28 mouse cellular contexts compared by ENCODE assay signal in the genomic region with DNA sequence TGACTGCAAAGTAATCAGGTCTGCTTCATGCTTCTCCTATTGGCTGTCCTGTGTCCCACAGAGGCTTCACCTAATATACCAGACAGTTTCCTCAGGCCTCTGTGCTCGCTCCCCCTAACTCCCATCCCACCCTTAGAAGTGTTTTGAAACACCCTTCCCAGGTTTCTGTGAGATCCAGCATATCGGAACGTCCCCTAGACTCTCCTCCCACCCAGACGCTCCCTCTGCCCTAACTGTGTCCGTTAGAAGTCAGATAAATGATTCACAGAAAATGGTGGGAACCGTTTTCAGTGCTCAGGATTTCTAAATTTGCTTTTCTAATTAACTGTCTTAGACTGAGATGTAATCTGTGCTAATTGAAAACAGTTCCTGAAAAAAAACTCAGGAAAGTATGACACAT.
"Had no signal": no experiment of that assay in that cellular context is flagged by ENCODE, and none has a peak within 500 bp of the region (broad histone marks: within the 10 kb centered on the region; RNA-seq: fewer than 3 reads in every experiment).

No protein-coding gene starts in this region.

- H3K36me3 ChIP-seq: embryonic facial prominence, embryonic 12.5 days; embryonic facial prominence, embryonic 15.5 days; forebrain, embryonic 12.5 days; forebrain, embryonic 15.5 days had no signal

- H3K4me3 ChIP-seq: embryonic facial prominence, embryonic 10.5 days; embryonic facial prominence, embryonic 12.5 days; embryonic facial prominence, embryonic 13.5 days; embryonic facial prominence, embryonic 15.5 days; erythroblast, embryonic 14.5 days; forebrain, embryonic 10.5 days; forebrain, embryonic 12.5 days; forebrain, embryonic 13.5 days; forebrain, embryonic 15.5 days; gastrocnemius, adult 2 months; heart, adult 2 months had no signal

- H3K9me3 ChIP-seq: embryonic facial prominence, embryonic 10.5 days; embryonic facial prominence, embryonic 12.5 days; embryonic facial prominence, embryonic 13.5 days; embryonic facial prominence, embryonic 15.5 days; forebrain, embryonic 10.5 days; forebrain, embryonic 12.5 days; forebrain, embryonic 13.5 days; forebrain, embryonic 15.5 days had no signal

- H3K4me1 ChIP-seq: embryonic facial prominence, embryonic 15.5 days had no signal

- H3K4me2 ChIP-seq: embryonic facial prominence, embryonic 12.5 days; embryonic facial prominence, embryonic 13.5 days; embryonic facial prominence, embryonic 15.5 days; forebrain, embryonic 12.5 days; forebrain, embryonic 13.5 days; forebrain, embryonic 15.5 days had no signal

- H3K27me3 ChIP-seq: embryonic facial prominence, embryonic 15.5 days had no signal

- ATAC-seq: forebrain, embryonic 13.5 days; forebrain, embryonic 14.5 days; forebrain, embryonic 15.5 days; forebrain, embryonic 16.5 days; forebrain, postnatal 0 days had no signal

- H3K9ac ChIP-seq: embryonic facial prominence, embryonic 12.5 days; embryonic facial prominence, embryonic 13.5 days; embryonic facial prominence, embryonic 15.5 days; forebrain, embryonic 12.5 days; forebrain, embryonic 13.5 days; forebrain, embryonic 15.5 days; forebrain, postnatal 0 days had no signal

- DNase-seq: cerebellum, adult 8-10 months; cerebellum, adult 9-10 months; cerebellum, adult 9-11 months; cerebellum, postnatal 10 days; cerebellum, postnatal 14 days; cerebellum, postnatal 25 days; cerebellum, postnatal 36 days; embryo, embryonic 11 days; forebrain, postnatal 0 days; gastrocnemius, adult 2 months; gastrocnemius, postnatal 10 days; gastrocnemius, postnatal 14 days; gastrocnemius, postnatal 25 days; gastrocnemius, postnatal 36 days; heart, adult 11 months; heart, adult 18-20 months; heart, adult 2 months had no signal

- H3K27ac ChIP-seq: embryonic facial prominence, embryonic 10.5 days; embryonic facial prominence, embryonic 12.5 days; embryonic facial prominence, embryonic 13.5 days; embryonic facial prominence, embryonic 15.5 days; forebrain, embryonic 10.5 days; forebrain, embryonic 12.5 days; forebrain, embryonic 13.5 days; forebrain, embryonic 15.5 days; gastrocnemius, adult 2 months; heart, adult 2 months had no signal
